Mouse (Mus musculus) urinary bladder, postnatal 14 days (tissue): ENCODE data around the gene Cldn13.
A peak's percentile ranks its signal among the peaks of the same experiment; 100 is the strongest.
"Not testable (repeated sequence)": the region's sequence is repeated elsewhere in the genome, so short reads cannot be mapped to it uniquely, and the experiment has no call there.

Experiments
- DNase-seq: peaks from one replicate; pipeline ENCODE4 v3.0.0; 2021; ENCODE audit warnings: low spot score

The Cldn13 gene

DNA sequence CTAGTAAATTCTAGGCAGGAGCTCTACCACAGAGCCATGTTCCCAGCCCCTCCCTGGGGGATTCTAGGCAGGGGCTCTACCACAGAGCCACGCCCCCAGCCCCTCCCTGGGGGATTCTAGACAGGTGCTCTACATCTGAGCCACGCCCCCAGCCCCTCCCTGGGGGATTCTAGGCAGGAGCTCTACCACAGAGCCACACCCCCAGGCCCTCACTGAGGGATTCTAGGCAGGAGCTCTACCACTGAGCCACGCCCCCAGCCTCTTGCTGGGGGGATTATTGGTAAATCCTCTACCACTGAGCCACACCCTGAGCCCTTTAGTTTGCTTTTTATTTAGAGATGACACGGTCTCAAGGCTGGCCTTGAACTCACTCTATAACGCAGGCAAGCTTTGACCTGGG is 18.4 kb upstream of the Cldn13 start:
- not testable (repeated sequence) for DNase-seq

DNA sequence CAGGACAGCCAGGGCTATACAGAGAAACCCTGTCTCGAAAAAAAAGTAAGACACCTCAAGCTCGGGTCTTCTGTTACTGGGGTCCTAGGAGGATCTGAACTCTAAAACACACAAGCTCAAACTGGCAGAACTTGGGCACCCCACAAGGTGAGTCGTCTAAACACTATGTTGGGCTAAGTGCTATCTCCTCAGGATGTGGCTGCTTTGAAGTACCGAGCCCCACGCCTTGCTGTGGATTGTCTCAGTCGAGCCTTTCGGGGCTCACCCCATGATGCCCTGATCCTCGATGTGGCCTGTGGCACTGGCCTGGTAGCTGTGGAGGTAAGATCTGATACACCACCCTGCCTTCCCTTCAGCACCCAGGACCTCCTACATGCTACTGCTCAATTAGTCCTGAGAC is 18.0 kb upstream of the Cldn13 start:
- no peak for DNase-seq

DNA sequence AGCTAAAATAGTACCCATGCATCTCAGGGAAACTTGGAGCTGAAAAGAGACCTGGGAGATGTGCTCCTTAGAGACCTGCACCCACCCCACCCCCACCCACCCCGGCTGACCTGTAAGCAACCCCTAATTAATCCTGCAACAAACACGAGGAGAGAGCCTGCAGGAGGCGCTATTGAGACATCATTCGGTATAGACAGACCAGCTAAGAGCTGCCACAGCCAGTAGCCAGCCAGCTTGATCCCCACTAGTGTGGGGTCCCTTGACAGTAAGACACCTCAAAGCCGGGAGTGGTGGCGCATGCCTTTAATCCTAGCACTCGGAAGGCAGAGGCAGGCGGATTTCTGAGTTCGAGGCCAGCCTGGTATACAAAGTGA is 17.6 kb upstream of the Cldn13 start:
- peak; percentile 76 for DNase-seq

DNA sequence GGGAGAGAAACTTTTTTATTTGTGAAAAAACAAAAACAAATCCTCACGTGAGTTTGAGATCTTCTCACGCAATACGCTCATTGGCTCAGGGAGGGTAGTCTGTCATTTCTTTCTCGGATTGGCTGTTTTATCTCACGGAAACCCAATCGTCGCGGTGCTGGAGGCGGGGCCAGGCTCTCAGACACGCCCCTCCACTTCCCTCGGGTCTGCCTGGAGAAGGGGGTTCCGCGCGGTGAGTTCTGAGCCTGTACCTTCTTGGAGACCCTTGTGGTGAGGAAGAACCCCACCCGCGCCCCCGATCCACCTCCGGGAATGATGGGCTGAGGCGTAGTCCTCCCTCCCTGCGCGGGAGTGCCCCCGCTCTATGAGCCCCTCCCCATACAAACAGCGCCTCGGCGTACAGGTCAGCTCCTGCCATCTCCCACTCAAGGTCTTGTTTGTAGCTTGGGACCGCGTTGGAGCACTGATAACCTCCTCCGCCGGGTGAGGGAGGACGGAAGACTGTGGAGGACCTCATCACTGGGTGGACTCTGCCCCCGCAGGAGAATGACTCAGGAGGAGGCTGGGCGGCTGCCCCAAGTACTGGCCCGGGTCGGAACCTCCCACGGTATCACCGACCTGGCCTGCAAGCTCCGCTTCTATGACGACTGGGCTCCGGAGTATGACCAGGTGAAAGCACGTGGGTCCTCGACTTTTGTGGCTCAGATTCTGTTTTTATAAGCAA is 17.0 kb upstream of the Cldn13 start, which contains the start of gene Mettl27:
Mettl27 (plus strand) TSS at position 190 of the 724 bp plus-strand sequence.
- DNase-seq, result peak; percentile 92

DNA sequence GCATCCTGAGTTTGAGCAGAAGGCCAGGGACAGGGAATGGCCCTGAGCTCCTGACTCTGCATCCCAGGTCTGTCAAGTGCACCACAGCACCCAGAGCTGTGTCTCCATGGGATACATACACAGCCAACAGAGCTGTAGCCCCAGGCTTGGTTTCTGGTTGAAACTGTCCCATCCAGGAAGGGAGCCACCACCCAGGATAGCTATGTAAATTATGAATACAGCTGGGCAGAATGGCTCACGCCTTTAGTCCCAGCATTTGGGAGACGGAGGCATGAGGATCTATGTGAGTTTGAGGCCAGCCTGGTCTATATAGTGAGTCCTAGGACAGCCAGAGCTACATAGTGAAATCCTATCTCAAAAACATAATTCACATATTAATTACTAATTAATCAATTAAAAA is 14.7 kb upstream of the Cldn13 start:
- DNase-seq, result no peak

DNA sequence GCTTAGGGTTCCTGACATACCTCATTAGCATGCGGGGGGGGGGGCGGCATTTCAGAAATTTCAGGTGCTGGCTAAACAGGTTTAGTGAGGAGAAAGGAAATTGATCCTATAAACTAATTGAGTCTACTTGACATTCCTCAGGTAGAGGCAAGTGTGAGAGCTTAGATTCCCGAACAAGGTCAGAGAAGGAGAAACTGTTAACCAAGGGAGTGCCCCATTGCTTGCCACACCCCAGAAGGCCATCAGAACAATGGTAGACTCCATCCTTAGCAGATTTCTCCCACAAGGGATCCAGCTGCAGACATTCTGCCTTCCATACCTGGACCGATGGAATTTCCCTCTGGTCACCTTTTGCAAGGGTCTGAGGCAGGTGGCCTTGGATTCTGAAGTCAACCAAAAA is 11.4 kb upstream of the Cldn13 start:
- no peak for DNase-seq

DNA sequence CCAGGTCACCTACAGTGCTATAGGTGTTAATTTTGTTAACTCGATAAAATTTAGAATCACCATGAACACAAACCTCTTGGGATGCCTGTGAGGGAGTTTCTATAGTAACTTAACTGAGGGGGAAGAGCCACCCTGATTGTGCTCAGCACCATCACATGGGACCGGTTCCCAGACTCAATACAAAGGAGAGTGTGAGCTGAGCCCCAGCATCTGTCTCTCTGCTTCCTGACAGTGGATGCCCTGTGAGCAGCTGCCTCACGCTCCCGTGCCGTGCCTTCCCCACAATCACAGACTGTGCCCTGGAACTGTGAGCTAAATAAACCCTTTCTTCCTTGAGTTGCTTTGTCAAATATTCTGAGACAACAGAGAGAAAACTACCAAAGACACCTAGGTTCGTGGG is 7.8 kb upstream of the Cldn13 start:
- no peak for DNase-seq

DNA sequence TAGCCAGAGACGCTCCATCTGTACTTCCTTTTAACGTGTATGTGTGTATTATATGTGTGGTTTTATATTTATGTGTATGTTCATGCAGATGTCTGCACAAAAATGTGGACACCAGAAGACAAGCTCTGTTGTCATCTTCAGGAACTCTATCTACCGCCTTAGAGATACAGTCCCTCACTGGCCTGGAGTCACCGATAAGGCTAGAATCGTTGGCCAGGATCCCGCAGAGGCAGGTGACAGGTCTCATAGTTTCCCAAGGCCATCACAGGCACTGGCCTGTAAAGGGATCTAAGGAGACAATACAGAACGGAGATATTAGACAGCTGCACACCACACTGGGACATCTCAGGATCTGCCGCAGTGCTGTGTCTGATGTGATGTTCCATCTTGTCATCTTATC is 5.8 kb upstream of the Cldn13 start:
- DNase-seq, result no peak

DNA sequence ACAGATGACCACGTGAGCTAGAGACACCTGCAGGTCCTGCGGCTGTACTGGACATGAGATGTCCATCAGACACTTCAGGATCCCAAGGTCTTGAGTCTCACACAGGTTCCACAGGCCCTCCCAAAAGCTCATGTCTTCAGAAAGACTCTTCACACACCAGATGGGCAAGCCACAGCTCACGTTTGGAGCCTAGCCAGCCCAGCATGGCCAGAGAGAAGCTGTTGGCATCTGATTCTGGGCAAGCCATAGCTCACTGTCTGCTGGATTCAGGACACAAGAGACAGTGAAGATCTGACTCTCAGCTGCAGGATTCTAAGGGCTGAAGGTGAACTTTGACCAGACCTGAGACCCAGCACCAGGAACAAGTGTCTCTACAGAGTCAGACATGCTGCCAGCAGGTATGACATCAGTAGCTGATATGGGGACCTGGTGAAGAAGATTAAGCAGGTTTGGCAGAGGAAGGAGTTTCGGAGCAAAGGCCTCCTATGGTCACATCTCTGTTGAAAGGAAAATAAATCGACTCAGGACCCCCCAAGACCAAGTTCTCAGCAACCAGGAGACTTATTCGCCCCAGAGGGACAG is 4.9 kb upstream of the Cldn13 start:
- no peak for DNase-seq

DNA sequence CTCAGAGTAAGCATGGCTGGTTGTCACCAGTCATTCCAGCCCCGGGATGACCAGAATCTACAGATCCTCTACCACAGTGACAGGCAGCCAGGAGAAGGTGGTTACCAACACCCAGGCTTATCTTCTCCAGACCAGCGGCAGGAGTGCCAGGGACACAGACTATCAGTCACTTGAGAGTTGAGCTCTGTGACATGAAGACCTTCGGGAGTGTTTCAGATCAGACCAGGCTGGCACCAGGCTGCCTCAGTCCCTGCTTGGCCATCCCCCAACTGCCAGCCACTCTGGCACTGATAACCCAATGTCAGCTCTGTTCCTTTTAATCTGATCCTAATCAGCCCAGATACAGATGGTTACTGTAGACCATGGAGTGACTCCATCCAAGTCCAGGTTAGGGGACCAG is 3.8 kb upstream of the Cldn13 start:
- DNase-seq, result no peak

DNA sequence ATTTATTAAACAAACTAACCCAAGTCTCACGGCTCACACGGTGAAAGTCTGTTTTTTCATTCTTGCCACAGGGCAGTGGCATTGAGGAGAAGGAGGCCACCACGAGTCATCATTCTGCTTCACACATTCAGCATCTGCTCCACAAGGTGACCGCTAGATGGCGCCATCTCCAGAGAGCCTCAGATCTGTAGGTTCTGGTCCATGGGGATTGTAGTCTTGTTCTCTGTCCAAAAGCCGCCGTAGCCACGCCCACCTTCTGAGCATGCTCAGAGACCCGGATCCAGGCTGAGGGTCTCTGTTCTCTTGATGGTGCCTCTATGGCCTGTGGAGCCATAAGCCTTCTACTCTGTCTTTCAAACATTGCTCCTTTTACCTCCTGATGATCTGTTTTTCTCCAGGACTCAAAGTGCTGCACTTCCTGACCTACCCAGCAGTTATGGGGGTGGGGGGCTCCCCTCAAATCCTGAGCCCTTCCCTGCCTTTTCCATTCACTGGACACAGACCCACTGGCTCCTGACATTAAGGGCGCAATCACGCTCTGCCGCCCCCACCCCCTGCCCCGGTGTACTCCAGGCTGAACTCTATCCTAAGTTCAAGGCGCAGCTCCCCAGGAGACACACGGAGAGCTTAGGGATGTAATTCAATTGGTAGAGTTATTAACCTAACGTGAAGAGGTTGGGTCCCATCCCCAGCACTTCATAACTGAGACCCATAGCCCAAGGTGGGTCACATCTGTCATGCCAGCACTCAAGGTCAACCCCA is 2.9 kb upstream of the Cldn13 start:
- DNase-seq, result peak; percentile 81

DNA sequence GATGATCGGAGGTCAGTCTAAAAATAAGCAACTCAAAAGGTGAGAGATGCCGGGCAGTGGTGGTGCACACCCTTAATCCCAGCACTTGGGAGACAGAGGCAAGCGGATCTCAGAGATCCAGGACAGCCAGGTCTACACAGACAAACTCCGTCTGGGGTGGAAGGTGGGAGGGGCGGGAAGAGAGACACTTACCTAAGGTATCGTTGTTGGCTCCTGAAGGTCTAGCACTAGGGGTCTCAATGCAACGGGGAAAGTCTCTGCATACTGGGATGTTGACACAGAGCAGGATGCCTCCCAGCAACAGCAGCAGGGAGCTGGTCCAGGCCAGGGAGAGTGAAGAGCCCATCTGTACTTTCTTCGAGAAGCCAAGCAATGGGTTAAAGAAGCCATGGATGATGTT is 816 bp downstream of the Cldn13 start:
- no peak for DNase-seq

DNA sequence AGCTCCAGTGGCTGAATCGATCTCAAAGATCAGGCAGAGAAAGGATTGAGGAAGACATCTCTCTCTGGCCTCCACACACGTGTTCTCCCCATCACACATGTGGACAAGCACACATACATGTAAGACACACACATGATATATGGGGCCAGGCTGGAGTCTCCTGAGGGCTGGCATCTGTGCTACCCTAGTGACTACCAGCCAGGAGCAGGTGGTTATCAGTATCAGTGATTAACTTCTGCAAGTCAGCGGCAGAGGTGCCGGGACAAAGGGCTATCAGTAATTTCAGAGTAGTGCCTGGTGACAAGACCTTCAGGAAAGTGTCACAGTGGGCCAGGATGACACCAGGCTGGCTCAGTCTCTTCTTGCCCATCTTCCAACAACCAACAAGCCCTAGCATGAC is 1.6 kb downstream of the Cldn13 start:
- DNase-seq, result no peak

DNA sequence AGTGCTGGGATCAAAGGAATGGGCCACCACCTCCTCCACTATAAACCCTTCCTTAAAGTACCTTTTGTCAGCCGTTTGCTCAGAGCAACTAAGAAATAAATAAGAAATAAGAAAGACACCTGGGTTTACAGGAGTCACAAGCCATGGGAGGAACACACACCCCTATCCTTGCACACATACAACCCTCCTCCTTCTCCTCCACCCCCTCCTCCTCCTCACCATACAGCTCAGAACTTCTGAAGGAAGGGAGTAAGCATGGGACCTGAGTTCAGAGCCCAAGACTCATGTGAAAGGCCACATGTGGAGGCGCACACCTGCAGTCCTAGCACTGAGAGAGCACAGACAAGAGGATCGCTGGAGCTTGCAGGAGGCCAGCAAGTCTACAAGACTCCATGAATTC is 2.0 kb downstream of the Cldn13 start:
- no peak for DNase-seq

DNA sequence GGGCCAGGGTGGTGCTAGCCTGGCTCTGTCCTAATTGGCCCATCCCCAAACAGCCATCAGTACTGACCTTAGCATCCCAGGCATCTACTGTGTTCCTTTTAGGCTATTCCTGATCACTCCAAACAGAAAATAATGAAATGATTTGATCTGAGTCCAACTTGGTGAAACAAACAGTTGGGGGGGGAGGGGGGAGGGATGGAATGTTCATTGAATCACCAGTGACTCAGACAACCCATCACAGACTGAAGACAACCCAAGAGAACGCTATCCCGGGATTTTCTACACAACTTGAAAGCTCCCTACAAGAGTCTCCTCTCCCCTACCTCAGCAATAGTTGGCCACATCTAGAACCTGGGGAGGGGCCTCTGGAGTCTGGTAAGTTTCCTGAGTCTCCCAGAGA is 3.4 kb downstream of the Cldn13 start:
- DNase-seq, result no peak

DNA sequence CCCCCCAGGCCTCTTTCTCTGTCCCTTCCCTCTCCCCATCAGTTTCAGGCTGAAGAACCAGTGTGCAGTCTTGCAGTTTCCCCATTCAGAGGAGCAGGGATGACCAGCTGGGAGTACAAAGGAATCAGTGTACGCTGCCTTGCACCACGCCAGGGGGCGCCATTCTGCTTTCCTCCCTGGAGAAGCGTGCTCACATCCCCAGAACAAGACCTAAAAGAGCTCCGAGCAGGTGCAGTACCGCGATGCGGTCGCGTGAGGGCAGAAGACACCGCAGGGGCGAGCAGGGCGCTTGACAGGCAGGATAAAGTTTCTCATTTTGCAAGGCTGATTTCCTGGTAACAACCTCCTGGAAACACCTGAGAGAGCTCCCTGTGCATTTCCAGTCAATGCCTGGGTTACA is 8.2 kb downstream of the Cldn13 start:
- DNase-seq, result peak; percentile 97

DNA sequence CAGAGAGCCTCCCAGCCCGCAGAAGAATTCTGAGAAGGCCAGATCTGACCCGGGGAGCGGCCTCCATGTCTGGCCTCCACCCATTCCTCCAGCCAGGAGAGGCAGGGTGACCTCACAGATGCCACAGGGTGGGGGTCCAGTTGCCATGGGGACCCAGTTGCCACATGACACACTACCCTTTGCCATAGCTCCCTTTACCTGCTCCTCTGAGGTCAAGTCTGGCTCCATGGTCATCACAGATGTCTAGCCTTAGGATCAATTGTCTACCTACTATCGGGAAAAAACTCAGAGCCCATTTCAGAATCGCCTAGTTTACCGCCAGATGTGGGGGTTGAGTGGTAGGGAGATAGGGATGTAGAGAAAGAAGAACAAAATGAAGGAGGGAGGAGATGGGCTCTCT is 8.7 kb downstream of the Cldn13 start, which contains the start of gene Tmem270:
Tmem270 (minus strand) TSS at position 101 of the 400 bp plus-strand sequence.
- no peak for DNase-seq

DNA sequence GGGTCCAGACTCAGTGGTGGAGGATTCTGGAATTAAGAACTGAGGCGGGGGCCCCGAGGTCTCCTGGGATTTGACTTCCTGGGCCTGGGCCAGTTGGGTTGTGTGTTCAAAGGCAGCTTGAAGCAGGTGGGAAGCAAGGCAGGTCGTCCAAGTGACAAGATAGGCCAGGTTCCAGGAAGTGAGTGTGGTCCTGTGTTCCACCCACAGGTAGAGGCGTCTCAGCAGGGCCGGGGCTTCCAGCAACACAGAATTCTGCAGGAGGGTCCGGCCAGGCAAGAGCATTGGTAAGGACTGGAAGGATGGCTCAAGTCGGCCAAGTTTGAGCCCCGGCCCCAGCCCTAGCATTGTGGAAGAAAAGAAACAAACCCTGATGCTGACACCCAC is 13.7 kb downstream of the Cldn13 start:
- DNase-seq, result no peak

DNA sequence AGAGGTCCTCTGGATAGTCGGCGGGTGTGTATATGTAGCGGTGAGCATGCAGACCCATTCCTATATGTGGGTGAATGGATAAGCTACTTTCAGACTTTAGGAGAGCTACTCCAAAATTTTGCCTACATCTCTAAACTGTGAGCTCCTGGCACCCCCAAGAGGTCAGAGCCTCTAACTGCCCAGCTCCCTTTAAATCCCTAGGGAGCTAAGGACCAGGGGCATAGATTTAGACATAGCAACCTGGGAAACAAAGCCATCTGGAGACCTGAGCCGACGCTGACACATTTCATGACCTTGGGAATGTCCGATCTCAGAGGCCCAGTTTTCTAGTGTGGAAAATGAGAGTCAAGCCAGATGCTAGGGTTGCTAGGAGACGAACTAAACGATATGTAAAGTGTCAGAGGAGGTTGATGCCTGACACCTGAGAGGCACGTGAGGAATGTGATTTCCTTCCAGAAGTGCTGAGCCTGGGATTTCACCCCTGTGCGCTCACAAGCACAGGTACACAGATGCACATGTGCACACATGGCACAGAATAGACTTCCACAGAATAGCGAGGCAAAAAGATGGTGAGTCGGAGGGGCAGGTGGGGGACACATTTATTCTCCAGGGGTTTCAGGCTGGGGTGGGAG is 14.2 kb downstream of the Cldn13 start:
- DNase-seq, result peak; percentile 45

DNA sequence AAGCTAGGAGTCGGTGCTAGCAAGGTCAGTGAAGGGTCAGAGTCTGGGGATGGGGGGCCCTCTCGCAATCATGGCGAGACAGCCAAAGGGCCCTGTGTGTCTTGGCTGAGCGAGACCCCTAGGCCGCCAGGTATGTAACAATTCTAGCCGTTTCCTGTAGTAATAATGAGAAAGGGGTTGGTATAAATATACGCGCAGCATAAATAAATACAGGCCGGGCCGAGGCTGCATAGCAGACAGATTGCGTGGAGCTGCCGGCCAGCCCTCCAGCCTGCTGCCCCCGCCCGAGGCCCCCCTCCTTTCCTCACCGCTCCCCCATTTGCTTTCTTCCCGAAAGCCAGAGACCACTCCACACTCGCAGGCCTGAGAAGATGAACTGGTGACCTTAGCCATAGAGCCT is 17.7 kb downstream of the Cldn13 start:
- DNase-seq, result no peak

DNA sequence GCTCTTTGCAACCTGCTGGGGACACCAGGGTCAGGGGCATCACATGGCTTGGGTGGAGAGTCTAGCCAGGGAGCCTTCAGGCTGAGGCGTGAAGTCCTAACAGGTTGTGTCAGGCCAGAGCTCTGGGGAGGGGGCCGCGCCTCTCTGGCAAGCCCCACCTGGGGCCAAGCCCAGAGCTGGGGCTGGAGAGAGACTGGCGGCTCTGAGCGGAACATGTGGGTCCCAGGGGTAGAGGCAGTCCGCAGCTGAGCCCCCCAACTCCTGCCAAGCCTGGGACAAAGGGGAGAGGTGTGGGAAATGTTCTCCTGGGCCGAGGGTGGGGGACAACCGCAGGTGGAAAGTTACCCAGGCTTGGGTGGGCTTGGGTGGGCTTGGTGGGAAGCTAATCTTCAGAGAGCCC is 18.4 kb downstream of the Cldn13 start:
- DNase-seq, result no peak

DNA sequence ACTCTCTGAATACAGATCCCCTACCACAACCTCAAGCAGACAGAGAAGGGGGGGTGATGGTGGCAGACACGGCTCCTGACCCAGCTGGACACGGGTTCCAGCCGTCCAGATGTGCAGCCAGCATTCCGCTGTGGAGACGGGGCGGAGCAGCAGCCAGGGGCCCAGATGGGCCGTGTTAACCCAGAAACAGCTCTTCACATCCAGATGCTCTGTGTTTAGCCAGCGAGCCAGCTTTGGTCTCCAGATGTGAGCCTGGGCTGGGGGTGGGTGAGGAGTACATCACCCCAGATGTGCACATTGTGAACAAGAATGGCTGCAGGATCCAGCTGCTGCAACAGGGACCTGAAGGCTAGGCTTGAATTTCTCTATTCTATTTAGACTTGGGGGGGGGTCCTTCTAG is 20.0 kb downstream of the Cldn13 start:
- DNase-seq, result peak; percentile 55

DNA sequence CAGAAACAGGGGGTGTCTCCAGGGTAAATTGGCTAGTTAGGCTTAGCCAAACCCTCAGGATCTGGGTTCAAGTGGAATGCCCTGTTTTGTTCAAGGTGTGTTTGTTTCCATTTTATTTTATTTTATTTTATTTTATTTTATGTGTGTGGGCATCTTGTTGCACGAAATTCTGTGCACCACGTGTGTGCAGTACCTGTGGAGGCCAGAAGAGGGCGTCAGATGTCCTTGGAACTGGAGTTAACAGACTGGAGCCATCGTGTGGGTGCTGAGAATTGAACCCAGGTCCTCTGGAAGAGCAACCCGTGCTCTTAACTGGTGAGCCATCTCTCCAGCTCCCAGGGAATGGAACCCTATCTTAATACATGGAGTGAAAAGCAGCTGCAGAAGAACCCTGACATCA is 22.6 kb downstream of the Cldn13 start:
- no peak for DNase-seq
